Mouse (Mus musculus) MEL (cell line): ENCODE results near the gene Plxna4. TPM values are rescaled to one million over a fixed set of nuclear protein-coding genes. Genes with fewer than 3 reads are reported as not detected.

Source experiments
- DNase-seq: peaks from one replicate; pipeline ENCODE4 v3.0.0; 2011; ENCODE audit warnings: low read depth, low spot score
- H3K27ac ChIP-seq: 2 replicates; pipeline ENCODE4 v1.5.1; 2012; ENCODE audit warnings: low read depth, mild to moderate bottlenecking, control low read depth, low read length, moderate library complexity; ENCODE audit not compliant: control insufficient read depth
- H3K27me3 ChIP-seq, 2 experiments: fragments of 150-350 bp in 1 of 2; sonication (generic) in 1 of 2; 2 replicates each; pipeline ENCODE4 v1.6.1; 2012; ENCODE audit warnings: low read length in 2 of 2, mild to moderate bottlenecking in 2 of 2, improper control_type of control experiment in 1 of 2, moderate library complexity in 1 of 2; ENCODE audit not compliant: insufficient read depth in 2 of 2, control insufficient read depth in 1 of 2
- H3K36me3 ChIP-seq, 2 experiments: 2 replicates each; pipeline ENCODE4 v1.6.1; 2012 to 2014; ENCODE audit warnings: low read length in 2 of 2, improper control_type of control experiment in 1 of 2, inconsistent platforms in 1 of 2, mild to moderate bottlenecking in 1 of 2; ENCODE audit not compliant: insufficient read depth in 2 of 2, control insufficient read depth in 1 of 2
- H3K4me1 ChIP-seq, 2 experiments: fragments of 150-350 bp in 1 of 2; sonication (generic) in 1 of 2; 2 replicates each; pipeline ENCODE4 v1.6.1; 2012; ENCODE audit warnings: low read length in 2 of 2, improper control_type of control experiment in 1 of 2, mild to moderate bottlenecking in 1 of 2; ENCODE audit not compliant: insufficient read depth in 2 of 2, control insufficient read depth in 1 of 2
- H3K4me3 ChIP-seq, 2 experiments: fragments of 150-350 bp in 1 of 2; sonication (generic) in 1 of 2; 2 replicates each; pipeline ENCODE4 v1.5.1; 2012; ENCODE audit warnings: low read depth in 2 of 2, low read length in 2 of 2, mild to moderate bottlenecking in 2 of 2, moderate library complexity in 2 of 2, control low read depth in 1 of 2, improper control_type of control experiment in 1 of 2; ENCODE audit not compliant: control insufficient read depth in 1 of 2, insufficient read depth in 1 of 2
- H3K79me2 ChIP-seq: 2 replicates; pipeline ENCODE4 v1.6.1; 2012; ENCODE audit warnings: mild to moderate bottlenecking, low read length, moderate library complexity; ENCODE audit not compliant: control insufficient read depth, poor library complexity, insufficient read depth
- H3K9ac ChIP-seq: 2 replicates; pipeline ENCODE4 v1.6.1; 2012; ENCODE audit warnings: low read depth, mild to moderate bottlenecking, control low read depth, low read length, moderate library complexity; ENCODE audit not compliant: control insufficient read depth, poor library complexity, severe bottlenecking
- H3K9me3 ChIP-seq: fragments of 150-350 bp; sonication (generic); replicated peaks from 2 replicates; pipeline ENCODE4 v1.6.1; 2012; ENCODE audit warnings: mild to moderate bottlenecking, low read length, improper control_type of control experiment, moderate library complexity; ENCODE audit not compliant: insufficient read depth
- BHLHE40 ChIP-seq: IDR thresholded peaks from 2 replicates; pipeline ENCODE4 v1.6.1; 2012; ENCODE audit warnings: low read depth, mild to moderate bottlenecking, inconsistent platforms, low read length, improper control_type of control experiment, borderline replicate concordance
- CHD2 ChIP-seq: IDR thresholded peaks from 2 replicates; pipeline ENCODE4 v1.6.1; 2011; ENCODE audit warnings: low read length, improper control_type of control experiment
- E2F4 ChIP-seq: IDR thresholded peaks from 2 replicates; pipeline ENCODE4 v1.6.1; 2011; ENCODE audit warnings: low read depth, low read length, improper control_type of control experiment, borderline replicate concordance
- ELF1 ChIP-seq: IDR thresholded peaks from 2 replicates; pipeline ENCODE4 v1.6.1; 2014; ENCODE audit warnings: low read depth, mild to moderate bottlenecking, inconsistent platforms, low read length, improper control_type of control experiment, moderate library complexity
- GABPA ChIP-seq: IDR thresholded peaks from 2 replicates; pipeline ENCODE4 v1.6.1; 2012; ENCODE audit warnings: low read depth, mild to moderate bottlenecking, inconsistent platforms, low read length, improper control_type of control experiment, moderate library complexity
- GATA1 ChIP-seq: IDR thresholded peaks from 2 replicates; pipeline ENCODE4 v1.6.1; 2011; ENCODE audit warnings: low read depth, low read length, improper control_type of control experiment
- HCFC1 ChIP-seq: IDR thresholded peaks from 2 replicates; pipeline ENCODE4 v1.6.1; 2012; ENCODE audit warnings: low read depth, mild to moderate bottlenecking, inconsistent platforms, low read length, improper control_type of control experiment, moderate library complexity
- MAFK ChIP-seq: IDR thresholded peaks from 2 replicates; pipeline ENCODE4 v1.6.1; 2011; ENCODE audit warnings: low read depth, mild to moderate bottlenecking, low read length, improper control_type of control experiment, borderline replicate concordance
- MAX ChIP-seq: IDR thresholded peaks from 2 replicates; pipeline ENCODE4 v1.6.1; 2011; ENCODE audit warnings: low read length, improper control_type of control experiment
- MAZ ChIP-seq: IDR thresholded peaks from 2 replicates; pipeline ENCODE4 v1.6.1; 2012; ENCODE audit warnings: low read depth, mild to moderate bottlenecking, inconsistent platforms, low read length, improper control_type of control experiment
- MXI1 ChIP-seq: IDR thresholded peaks from 2 replicates; pipeline ENCODE4 v1.6.1; 2011; ENCODE audit warnings: mild to moderate bottlenecking, low read depth, low read length, improper control_type of control experiment
- MYB ChIP-seq: IDR thresholded peaks from 2 replicates; pipeline ENCODE4 v1.6.1; 2011; ENCODE audit warnings: mild to moderate bottlenecking, low read depth, low read length, improper control_type of control experiment
- MYC ChIP-seq: IDR thresholded peaks from 2 replicates; pipeline ENCODE4 v1.6.1; 2011; ENCODE audit warnings: low read depth, mild to moderate bottlenecking, low read length, improper control_type of control experiment, moderate library complexity
- NRF1 ChIP-seq: IDR thresholded peaks from 2 replicates; pipeline ENCODE4 v1.6.1; 2014; ENCODE audit warnings: low read depth, mild to moderate bottlenecking, inconsistent platforms, low read length, improper control_type of control experiment, moderate library complexity; ENCODE audit not compliant: poor library complexity, insufficient read depth, severe bottlenecking
- POLR2A ChIP-seq, 2 experiments: IDR thresholded peaks; 2 replicates each; pipeline ENCODE4 v1.6.1; 2011 to 2012; ENCODE audit warnings: low read length in 2 of 2, mild to moderate bottlenecking in 2 of 2, control low read depth in 1 of 2, improper control_type of control experiment in 1 of 2, low read depth in 1 of 2, moderate library complexity in 1 of 2; ENCODE audit not compliant: control insufficient read depth in 1 of 2, insufficient read depth in 1 of 2, poor library complexity in 1 of 2
- POLR2AphosphoS2 ChIP-seq: IDR thresholded peaks from 2 replicates; pipeline ENCODE4 v1.6.1; 2011; ENCODE audit warnings: low read length, improper control_type of control experiment
- POLR2AphosphoS5 ChIP-seq: IDR thresholded peaks from 2 replicates; pipeline ENCODE4 v1.6.1; 2012; ENCODE audit warnings: low read depth, borderline replicate concordance, mild to moderate bottlenecking, inconsistent platforms, low read length, moderate library complexity, mixed read lengths
- RAD21 ChIP-seq: IDR thresholded peaks from 2 replicates; pipeline ENCODE4 v1.6.1; 2011; ENCODE audit warnings: mild to moderate bottlenecking, low read depth, low read length, improper control_type of control experiment
- TAL1 ChIP-seq: IDR thresholded peaks from 2 replicates; pipeline ENCODE4 v1.6.1; 2012; ENCODE audit warnings: mild to moderate bottlenecking, inconsistent platforms, low read length, moderate library complexity, mixed read lengths
- TBP ChIP-seq: IDR thresholded peaks from 2 replicates; pipeline ENCODE4 v1.8.0; 2011; ENCODE audit warnings: low read depth, low read length, improper control_type of control experiment
- UBTF ChIP-seq: IDR thresholded peaks from 2 replicates; pipeline ENCODE4 v1.6.1; 2012; ENCODE audit warnings: low read depth, mild to moderate bottlenecking, inconsistent platforms, low read length, improper control_type of control experiment, moderate library complexity, borderline replicate concordance; ENCODE audit not compliant: insufficient read depth
- USF1 ChIP-seq: IDR thresholded peaks from 2 replicates; pipeline ENCODE4 v1.6.1; 2014; ENCODE audit warnings: low read depth, mild to moderate bottlenecking, inconsistent platforms, low read length, improper control_type of control experiment, moderate library complexity
- ZC3H11A ChIP-seq: IDR thresholded peaks from 2 replicates; pipeline ENCODE4 v1.6.1; 2012; ENCODE audit warnings: low read depth, mild to moderate bottlenecking, inconsistent platforms, low read length, improper control_type of control experiment
- ZMIZ1 ChIP-seq: IDR thresholded peaks from 2 replicates; pipeline ENCODE4 v1.6.1; 2012; ENCODE audit warnings: low read depth, mild to moderate bottlenecking, inconsistent platforms, low read length, improper control_type of control experiment, moderate library complexity
- ZNF384 ChIP-seq: IDR thresholded peaks from 2 replicates; pipeline ENCODE4 v1.6.1; 2012; ENCODE audit warnings: low read depth, mild to moderate bottlenecking, inconsistent platforms, low read length, improper control_type of control experiment
- polyA plus RNA-seq, 2 experiments: library from polyadenylated mRNA; stranded (reverse) in 1 of 2; unstranded in 1 of 2; fragments of >175 nt in 1 of 2; fragments of >200 nt in 1 of 2; gene quantifications; 2 replicates each; pipeline versions ENCODE4 v1.2.1 to v1.2.4; 2012; ENCODE audit warnings: low replicate concordance in 2 of 2, low read depth in 1 of 2; ENCODE audit not compliant: insufficient read length in 2 of 2, insufficient read depth in 1 of 2, missing spikeins in 1 of 2
- total RNA-seq: library from RNA; depleted of rRNA; stranded (reverse); fragments of 300-350 nt; gene quantifications from 2 replicates; pipeline ENCODE4 v1.2.3, GENCODE M21; 2012

Gene Plxna4
- total and polyA plus RNA-seq, 3 experiments, result 0.01 TPM; not detected in 2

- DNase-seq, result no peak
Observed at GRCm38 (mm10) chr6:32528081-32528570, 59.9 kb downstream of the Plxna4 start.

DNA sequence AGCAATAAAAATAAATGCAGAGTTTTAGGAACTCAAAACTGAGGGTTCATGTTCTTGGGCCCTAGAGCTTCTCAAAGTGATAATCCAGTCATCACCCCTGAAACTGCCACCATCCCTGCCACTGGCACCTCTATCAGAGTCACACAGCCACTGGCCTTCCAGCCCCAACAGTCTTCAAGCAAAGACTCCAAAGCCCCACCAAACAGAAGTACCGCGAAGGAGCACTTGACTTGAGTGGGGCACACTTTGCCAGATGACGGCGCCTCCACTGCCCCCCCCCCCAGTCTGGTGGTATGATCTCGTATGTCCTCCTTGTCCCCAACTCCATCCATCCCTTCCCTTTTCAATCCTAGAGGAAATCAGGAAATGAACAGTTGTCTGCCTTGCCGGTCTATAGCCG, 60.5 kb downstream of the Plxna4 start:
- no peak overlapping the region for H3K9ac ChIP-seq

More at GRCm38 (mm10) chr6:32528081-32528570, 59.9 kb downstream of the Plxna4 start:
- Histone ChIP-seq H3K27me3 (no peaks in the 10 kb centered on the region), H3K4me3 (no peak overlapping the region), H3K36me3 (no peaks in the 10 kb centered on the region), H3K27ac (no peak overlapping the region), H3K9me3 (no peaks in the 10 kb centered on the region), H3K4me1 (no peaks in the 10 kb centered on the region), H3K79me2 (no peaks in the 10 kb centered on the region), H3K9ac (no peak overlapping the region)
- TF ChIP-seq HCFC1 (no peak), RAD21 (no peak), POLR2AphosphoS2 (no peak), POLR2AphosphoS5 (no peak), TBP (no peak), ZNF384 (no peak)

GRCm38 (mm10) chr6:32526762-32527161, 61.2 kb downstream of the Plxna4 start:
- no peak overlapping the region for H3K4me3 ChIP-seq
- no peak overlapping the region for H3K27ac ChIP-seq
- no peaks in the 10 kb centered on the region for H3K9me3 ChIP-seq
- no peak for DNase-seq
- no peaks in the 10 kb centered on the region for H3K36me3 ChIP-seq
- H3K4me1 ChIP-seq, result no peaks in the 10 kb centered on the region
- no peaks in the 10 kb centered on the region for H3K27me3 ChIP-seq
- H3K79me2 ChIP-seq, result no peaks in the 10 kb centered on the region
- no peak overlapping the region for H3K9ac ChIP-seq
- no peak for TF ChIP-seq TBP
- TF ChIP-seq MAZ, result no peak
- no peak for TF ChIP-seq MAX
- no peak for TF ChIP-seq UBTF
- TF ChIP-seq MYC, result no peak
- TF ChIP-seq RAD21, result no peak
- TF ChIP-seq MAFK, result no peak
- TF ChIP-seq MYB, result no peak
- no peak for TF ChIP-seq E2F4
- TF ChIP-seq POLR2A (IDR thresholded peaks at IDR 0.05; ENCODE audit: control insufficient read depth in 1 of 2, insufficient read depth in 1 of 2, low read depth in 1 of 2, low read length in 2 of 2, poor library complexity in 1 of 2), result no peak
- no peak for TF ChIP-seq POLR2AphosphoS2
- no peak for TF ChIP-seq TAL1
- no peak for TF ChIP-seq ZNF384
- TF ChIP-seq MXI1, result no peak
- TF ChIP-seq GATA1, result no peak
- no peak for TF ChIP-seq ZC3H11A
- TF ChIP-seq NRF1, result no peak

More for the DNA sequence above, 60.5 kb downstream of the Plxna4 start:
- Histone ChIP-seq H3K36me3 (no peaks in the 10 kb centered on the region), H3K4me1 (no peaks in the 10 kb centered on the region), H3K27me3 (no peaks in the 10 kb centered on the region), H3K27ac (no peak overlapping the region), H3K79me2 (no peaks in the 10 kb centered on the region), H3K4me3 (no peak overlapping the region), H3K9me3 (no peaks in the 10 kb centered on the region)
- TF ChIP-seq POLR2A (IDR thresholded peaks at IDR 0.05; ENCODE audit: control insufficient read depth in 1 of 2, insufficient read depth in 1 of 2, low read depth in 1 of 2, low read length in 2 of 2, poor library complexity in 1 of 2) (no peak), POLR2AphosphoS2 (no peak), TAL1 (no peak), GABPA (no peak), E2F4 (no peak), GATA1 (no peak), POLR2AphosphoS5 (no peak), TBP (no peak), MYC (no peak), ZNF384 (no peak), NRF1 (no peak), MAZ (no peak), USF1 (no peak), ZMIZ1 (no peak), RAD21 (no peak), CHD2 (no peak), ELF1 (no peak), BHLHE40 (no peak), MAFK (no peak)
- DNase-seq, result no peak
